Mouse (Mus musculus) forebrain, postnatal 0 days (tissue): ENCODE data around the gene Atf1. TPM values are rescaled to one million over a fixed set of nuclear protein-coding genes. Genes with fewer than 3 reads are reported as not detected.
"Not testable (repeated sequence)": the region's sequence is repeated elsewhere in the genome, so short reads cannot be mapped to it uniquely, and the experiment has no call there.

Experiments used
- ATAC-seq: fragments of 200-750 bp; cut with Nextera tagmentation; 2 replicates; pipeline ENCODE4 v1.8.0; 2017; ENCODE audit warnings: mild to moderate bottlenecking, moderate library complexity
- DNase-seq: peaks from one replicate; pipeline ENCODE4 v3.0.0-alpha.2; 2015
- H3K27ac ChIP-seq: fragments of 300-500 bp; sonication (generic); 2 replicates; pipeline ENCODE4 v1.5.1; 2014; ENCODE audit warnings: low read depth, mild to moderate bottlenecking, antibody characterized with exemption, low read length, moderate library complexity, mixed read lengths
- H3K27me3 ChIP-seq: fragments of 300-500 bp; sonication (generic); 2 replicates; pipeline ENCODE4 v1.6.1; 2014; ENCODE audit warnings: mild to moderate bottlenecking, low read length, mixed read lengths; ENCODE audit not compliant: insufficient read depth
- H3K36me3 ChIP-seq: fragments of 300-500 bp; sonication (generic); 2 replicates; pipeline ENCODE4 v1.6.1; 2014; ENCODE audit warnings: mild to moderate bottlenecking, moderate library complexity; ENCODE audit not compliant: insufficient read depth
- H3K4me1 ChIP-seq: fragments of 300-500 bp; sonication (generic); 2 replicates; pipeline ENCODE4 v1.6.1; 2014; ENCODE audit warnings: antibody characterized with exemption; ENCODE audit not compliant: insufficient read depth
- H3K4me2 ChIP-seq: fragments of 300-500 bp; sonication (generic); 2 replicates; pipeline ENCODE4 v1.6.1; 2014; ENCODE audit warnings: low read depth, mild to moderate bottlenecking, moderate library complexity
- H3K4me3 ChIP-seq: fragments of 300-500 bp; sonication (generic); 2 replicates; pipeline ENCODE4 v1.5.1; 2014; ENCODE audit warnings: low read depth, low read length, mixed read lengths
- H3K9ac ChIP-seq: fragments of 300-500 bp; sonication (generic); 2 replicates; pipeline ENCODE4 v1.6.1; 2014; ENCODE audit warnings: mild to moderate bottlenecking
- H3K9me3 ChIP-seq: fragments of 300-500 bp; sonication (generic); 2 replicates; pipeline ENCODE4 v1.6.1; 2016; ENCODE audit warnings: low read length
- CTCF ChIP-seq: sonication (generic); IDR thresholded peaks from 2 replicates; pipeline ENCODE4 v1.5.1; 2016; ENCODE audit warnings: antibody characterized with exemption, control low read depth, low read depth
- WGBS: fragments of 180-500 bp; shearing (Covaris S2); extraction: QIAGEN DNeasy Blood & Tissue Kit; methylation state at CpG from one replicate; pipeline ENCODE4 v1.1.7; 2014; 5-methylcytosine and 5-hydroxymethylcytosine counted together
- polyA plus RNA-seq: library from polyadenylated mRNA; unstranded; fragments of >200 nt; fragmentation: Nextera tagmentation; extraction: Ambion mirVana; gene quantifications from 2 replicates; pipeline ENCODE4 v1.2.1, GENCODE M21; 2015
- total RNA-seq: library from RNA; depleted of rRNA; stranded (reverse); fragments of >200 nt; gene quantifications from 2 replicates; pipeline ENCODE4 v1.2.3, GENCODE M21; 2014

The Atf1 gene
- total and polyA plus RNA-seq, 2 experiments from 2014 or later: 5.4 to 9.2 TPM

- 94% methylated on average over 7 of the region's 7 CpGs for WGBS
- no peak overlapping the region for H3K4me3 ChIP-seq
- H3K27ac ChIP-seq: no peak overlapping the region
- ATAC-seq (no peak), DNase-seq (no peak)
- TF ChIP-seq CTCF: no peak
- H3K9me3 ChIP-seq: no peaks in the 10 kb centered on the region
- H3K36me3 ChIP-seq: peaks cover 53% of the 10 kb centered on the region
- H3K27me3 ChIP-seq: no peaks in the 10 kb centered on the region
- no peak overlapping the region for H3K9ac ChIP-seq
- no peaks in the 10 kb centered on the region for H3K4me1 ChIP-seq
- no peak overlapping the region for H3K4me2 ChIP-seq
These were observed 31.2 kb downstream of the Atf1 start for GRCm38 (mm10) chr15:100258646-100259425.

GRCm38 (mm10) chr15:100260351-100260750 is 32.7 kb downstream of the Atf1 start:
- not testable (repeated sequence) for DNase-seq, ATAC-seq, H3K27me3 ChIP-seq, H3K4me2 ChIP-seq, H3K9me3 ChIP-seq, H3K4me1 ChIP-seq, H3K9ac ChIP-seq, H3K4me3 ChIP-seq, H3K27ac ChIP-seq
- 91% methylated on average over 6 of the region's 7 CpGs for WGBS
- H3K36me3 ChIP-seq: peaks cover 38% of the 10 kb centered on the region

- Histone ChIP-seq H3K36me3 (peaks cover 16% of the 10 kb centered on the region), H3K4me1 (no peaks in the 10 kb centered on the region), H3K4me2 (no peak overlapping the region), H3K9ac (no peak overlapping the region), H3K27me3 (no peaks in the 10 kb centered on the region), H3K4me3 (no peak overlapping the region), H3K27ac (no peak overlapping the region), H3K9me3 (no peaks in the 10 kb centered on the region)
- ATAC-seq (peak; percentile 45; the same call in 1 of the 2 replicates), DNase-seq (peak; percentile 55)
- TF ChIP-seq CTCF: peak; percentile 64
- 14% methylated on average over 4 of the region's 4 CpGs for WGBS
These were observed 35.8 kb downstream of the Atf1 start for GRCm38 (mm10) chr15:100263246-100263905.

GRCm38 (mm10) chr15:100265586-100266325 is 38.1 kb downstream of the Atf1 start:
- 74% methylated on average over 4 of the region's 5 CpGs for WGBS
- no peak for DNase-seq
- ATAC-seq: no peak
- H3K36me3 ChIP-seq: peaks cover 5% of the 10 kb centered on the region
- no peak overlapping the region for H3K9ac ChIP-seq
- H3K9me3 ChIP-seq: no peaks in the 10 kb centered on the region
- H3K27ac ChIP-seq: no peak overlapping the region
- H3K4me1 ChIP-seq: no peaks in the 10 kb centered on the region
- no peaks in the 10 kb centered on the region for H3K27me3 ChIP-seq
- no peak overlapping the region for H3K4me2 ChIP-seq
- no peak for TF ChIP-seq CTCF
- no peak overlapping the region for H3K4me3 ChIP-seq

GRCm38 (mm10) chr15:100268916-100269315 is 41.3 kb downstream of the Atf1 start:
- ATAC-seq (no peak), DNase-seq (no peak)
- Histone ChIP-seq H3K36me3 (no peaks in the 10 kb centered on the region), H3K27me3 (no peaks in the 10 kb centered on the region), H3K4me2 (no peak overlapping the region), H3K27ac (no peak overlapping the region), H3K4me3 (no peak overlapping the region), H3K4me1 (no peaks in the 10 kb centered on the region), H3K9ac (no peak overlapping the region), H3K9me3 (no peaks in the 10 kb centered on the region)
- WGBS: 80% methylated on average over 2 of the region's 2 CpGs
- no peak for TF ChIP-seq CTCF

- 11% methylated on average over 9 of the region's 9 CpGs for WGBS
- no peaks in the 10 kb centered on the region for H3K36me3 ChIP-seq
- no peak for ATAC-seq
These were observed 42.2 kb downstream of the Atf1 start for GRCm38 (mm10) chr15:100269776-100270175.

GRCm38 (mm10) chr15:100270609-100271008 is 43.0 kb downstream of the Atf1 start:
- not testable (repeated sequence) for H3K4me1 ChIP-seq, H3K4me2 ChIP-seq, DNase-seq, H3K4me3 ChIP-seq, H3K36me3 ChIP-seq, H3K9me3 ChIP-seq, H3K27me3 ChIP-seq, ATAC-seq, H3K9ac ChIP-seq, H3K27ac ChIP-seq
- 20% methylated on average over 7 of the region's 7 CpGs for WGBS

More at GRCm38 (mm10) chr15:100269776-100270175, 42.2 kb downstream of the Atf1 start:
- no peaks in the 10 kb centered on the region for H3K27me3 ChIP-seq
- H3K9me3 ChIP-seq: no peaks in the 10 kb centered on the region
- H3K9ac ChIP-seq: no peak overlapping the region
- H3K4me2 ChIP-seq: no peak overlapping the region
- DNase-seq: no peak
- no peak overlapping the region for H3K4me3 ChIP-seq
- no peak overlapping the region for H3K27ac ChIP-seq
- no peaks in the 10 kb centered on the region for H3K4me1 ChIP-seq
- no peak for TF ChIP-seq CTCF
